Mouse (Mus musculus) spleen, adult 12 weeks (tissue): ENCODE data around the gene Slc7a5.
A peak's percentile ranks its signal among the peaks of the same experiment; 100 is the strongest.

Experiments
- DNase-seq: peaks from one replicate; pipeline ENCODE4 v3.0.0; 2022; ENCODE audit warnings: low spot score

The Slc7a5 gene

GRCm38 (mm10) chr8:121907587-121908248 lies at the start of gene Slc7a5:
Slc7a5 (minus strand) TSS chr8:121907694.
- DNase-seq: peak; percentile 95

DNA sequence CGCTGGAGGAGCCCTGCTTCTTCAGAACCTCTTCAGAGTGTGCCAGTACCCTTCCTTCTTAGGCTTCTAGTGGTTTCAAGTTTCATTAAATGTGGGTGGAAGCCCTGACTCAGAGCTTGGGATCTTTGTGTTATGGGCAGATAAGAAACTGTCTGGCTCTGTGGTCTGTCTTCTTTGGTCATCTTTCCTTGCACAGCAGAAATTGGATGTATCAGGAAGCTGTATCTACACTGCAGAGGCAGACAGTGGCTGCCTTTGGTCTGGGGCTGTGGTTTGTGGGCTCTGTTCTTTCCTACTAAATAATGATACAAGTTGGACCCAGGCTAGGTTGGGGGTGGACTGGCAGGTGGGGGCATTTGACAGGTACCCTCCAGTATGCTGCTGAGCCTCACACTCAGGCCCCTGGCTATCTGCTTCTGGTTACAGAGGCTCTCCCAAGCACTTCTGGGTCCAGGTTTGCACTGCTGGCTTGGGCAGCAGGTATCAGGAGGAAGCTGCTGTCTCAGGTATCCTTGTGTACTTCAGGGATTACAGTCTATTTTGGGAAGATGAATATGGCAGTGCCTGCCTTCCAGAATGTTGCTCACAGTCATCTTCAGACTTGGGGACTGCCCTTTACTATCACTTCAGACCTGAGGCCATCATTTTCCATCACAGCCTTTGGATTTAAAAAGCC lies 48.5 kb upstream of the Slc7a5 start:
- DNase-seq: no peak

- DNase-seq: no peak
Observed at GRCm38 (mm10) chr8:121954981-121955555, 47.6 kb upstream of the Slc7a5 start.

- DNase-seq: no peak
Observed at GRCm38 (mm10) chr8:121953821-121954545, 46.5 kb upstream of the Slc7a5 start.

DNA sequence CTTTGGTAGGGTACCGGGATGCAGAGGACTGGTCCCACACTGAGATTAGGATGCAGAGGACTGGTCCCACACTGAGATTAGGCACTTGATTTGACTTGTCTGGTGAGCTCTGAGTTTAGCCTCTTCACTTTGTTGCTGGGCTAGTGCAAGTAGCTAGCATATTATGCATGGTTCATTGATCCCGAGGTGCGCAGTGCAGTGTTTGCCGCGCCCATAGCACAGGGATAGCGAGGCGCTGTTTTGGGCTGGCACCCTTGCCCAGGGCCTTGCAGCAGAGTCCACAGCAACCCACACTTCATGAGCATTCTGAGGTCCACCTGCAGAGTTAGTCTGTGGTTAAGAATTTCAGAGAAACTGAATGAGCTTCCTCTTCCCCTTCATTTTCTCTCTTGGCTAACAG lies 45.3 kb upstream of the Slc7a5 start:
- no peak for DNase-seq

- DNase-seq: no peak
Observed at GRCm38 (mm10) chr8:121952122-121952521, 44.6 kb upstream of the Slc7a5 start.

DNA sequence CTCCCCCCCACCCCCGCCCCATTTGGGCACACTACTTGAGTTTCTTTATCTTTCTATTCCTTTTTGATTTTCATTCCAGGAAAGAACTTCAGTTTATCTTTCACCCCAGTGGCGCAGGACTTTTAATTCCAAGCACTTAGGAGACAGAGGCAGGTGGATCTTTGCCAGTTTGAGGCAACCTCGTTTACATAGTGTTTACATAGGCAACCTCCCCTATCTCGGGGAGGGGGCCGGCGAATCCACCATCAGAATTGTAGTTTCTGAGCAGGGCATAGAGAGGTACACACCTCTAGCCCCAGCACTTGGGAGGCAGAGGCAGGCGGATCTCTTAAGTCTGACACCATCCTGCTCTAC lies 44.1 kb upstream of the Slc7a5 start:
- DNase-seq: no peak

DNA sequence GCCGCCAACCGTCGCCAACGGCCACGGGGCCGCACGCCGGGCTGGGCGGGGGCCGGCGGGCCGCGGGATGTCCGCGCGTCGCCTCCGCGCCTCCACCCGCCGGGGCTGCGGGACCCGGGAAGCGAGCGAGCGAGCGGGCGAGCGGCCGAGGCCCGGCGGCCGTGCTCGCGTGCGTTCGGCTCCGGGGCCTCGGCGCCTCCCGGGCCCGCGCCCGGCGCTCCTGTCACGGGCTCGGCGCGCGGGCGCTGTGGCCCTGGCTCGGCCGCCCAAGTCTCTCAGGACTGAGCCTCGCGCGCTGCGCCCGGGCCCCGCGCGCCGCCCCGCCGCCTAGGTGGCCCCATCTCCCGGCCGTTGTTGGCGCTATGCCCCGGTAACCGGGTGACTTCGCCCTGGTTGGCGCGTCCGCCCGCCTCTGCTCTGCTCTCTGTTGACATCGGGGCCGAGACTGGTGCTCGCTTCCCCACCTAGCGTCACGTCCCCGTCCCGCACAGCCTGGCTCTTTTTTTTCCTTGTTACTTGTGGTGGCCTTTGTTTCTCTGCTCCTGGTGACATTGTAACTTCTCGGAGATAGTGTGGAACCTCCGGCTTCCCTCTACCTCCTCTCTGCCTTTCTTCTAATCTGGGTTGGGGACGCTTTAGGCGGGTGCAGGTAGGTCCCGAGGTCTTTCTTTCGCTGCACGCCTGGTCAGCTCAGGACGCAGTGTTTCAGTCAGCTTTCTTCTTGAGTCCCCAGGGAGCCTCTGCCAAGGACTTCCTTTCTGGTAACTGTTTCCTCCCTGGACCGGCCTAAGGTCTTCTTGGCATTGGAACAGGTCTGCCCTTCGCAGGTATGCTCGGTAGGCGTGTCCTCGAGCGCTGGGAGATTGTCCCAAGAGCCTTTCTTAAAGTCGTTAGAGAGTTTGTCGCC lies 43.5 kb upstream of the Slc7a5 start:
- DNase-seq: peak; percentile 54

GRCm38 (mm10) chr8:121949941-121950748 lies 42.7 kb upstream of the Slc7a5 start:
- peak; percentile 99 for DNase-seq

GRCm38 (mm10) chr8:121949222-121949800 lies 41.8 kb upstream of the Slc7a5 start, which contains the start of gene Banp:
Banp (plus strand) TSS chr8:121949750.
- no peak for DNase-seq

DNA sequence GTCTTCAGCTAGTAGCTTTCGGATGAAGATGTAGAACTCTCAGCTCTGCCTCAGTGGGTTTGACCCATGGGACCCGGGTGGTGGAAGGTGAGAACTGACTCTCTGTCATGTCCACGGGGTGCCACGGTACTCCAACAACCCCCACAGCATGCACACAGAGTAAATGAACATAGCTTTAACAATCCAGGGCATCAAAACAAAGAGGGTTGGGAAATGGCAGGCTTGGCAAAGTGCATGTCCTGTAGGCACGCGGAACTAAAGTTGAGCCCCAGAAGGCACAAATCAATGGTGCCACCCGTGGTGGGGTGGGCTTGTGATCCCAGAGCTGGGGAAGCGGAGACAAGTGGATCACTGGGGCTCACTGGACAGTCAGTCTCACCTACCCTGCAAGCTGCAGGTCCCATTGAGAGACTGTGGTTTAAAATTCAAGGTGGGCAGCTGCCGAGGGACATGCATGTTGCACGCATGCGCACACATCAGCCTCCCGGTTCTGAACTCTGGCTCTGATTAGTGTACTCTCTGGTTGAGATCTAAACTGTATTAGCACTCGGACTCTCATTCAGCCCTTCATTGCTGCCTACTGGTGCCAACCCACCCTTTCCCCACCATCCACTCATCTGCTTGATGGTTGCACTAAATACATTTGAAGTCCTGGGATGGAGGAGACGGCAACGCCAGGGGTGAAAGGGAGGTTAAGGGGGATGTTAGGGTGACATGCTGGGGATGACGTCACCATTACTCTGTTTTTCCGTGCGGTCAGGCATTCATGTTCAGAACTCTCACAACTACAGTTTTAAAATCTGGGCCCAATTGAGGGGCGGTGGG lies 41.0 kb upstream of the Slc7a5 start:
- DNase-seq: no peak

GRCm38 (mm10) chr8:121947753-121948141 lies 40.3 kb upstream of the Slc7a5 start:
- DNase-seq: peak; percentile 84

DNA sequence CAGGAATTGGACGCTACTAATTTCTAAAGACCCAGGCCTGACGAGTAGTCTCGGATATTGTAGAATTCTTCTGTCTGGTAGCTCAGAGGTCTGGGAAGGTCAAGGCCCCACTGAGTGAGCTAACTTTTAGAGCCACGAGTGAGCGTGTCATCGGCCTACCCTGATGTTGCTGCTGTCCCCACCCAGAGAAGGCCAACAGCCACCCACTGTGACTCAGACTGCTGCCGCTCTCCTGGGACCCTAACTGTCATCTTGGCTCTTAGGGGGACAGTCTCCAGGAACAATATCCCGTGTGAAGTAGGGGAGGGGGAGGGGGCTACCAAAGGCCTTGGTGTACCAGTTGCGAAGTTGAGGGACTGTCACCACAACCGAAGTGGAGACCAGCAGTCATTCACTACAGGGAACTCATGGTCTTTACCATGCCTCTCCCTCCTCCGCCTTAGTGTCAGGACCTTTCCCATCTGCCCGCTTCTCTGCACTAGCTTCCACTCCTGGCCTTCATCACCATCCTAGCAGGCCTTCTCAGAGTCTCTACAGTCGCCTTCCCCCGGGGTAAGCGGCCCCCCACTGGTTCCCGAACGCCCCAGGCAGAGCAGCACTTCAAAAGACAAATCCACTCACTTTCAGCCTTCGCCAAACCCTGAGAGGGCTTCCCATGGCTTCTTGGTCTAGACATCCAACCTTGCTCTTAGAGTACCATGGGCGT lies 39.7 kb upstream of the Slc7a5 start:
- DNase-seq: no peak

- no peak for DNase-seq
Observed at GRCm38 (mm10) chr8:121946351-121946750, 38.9 kb upstream of the Slc7a5 start.

DNA sequence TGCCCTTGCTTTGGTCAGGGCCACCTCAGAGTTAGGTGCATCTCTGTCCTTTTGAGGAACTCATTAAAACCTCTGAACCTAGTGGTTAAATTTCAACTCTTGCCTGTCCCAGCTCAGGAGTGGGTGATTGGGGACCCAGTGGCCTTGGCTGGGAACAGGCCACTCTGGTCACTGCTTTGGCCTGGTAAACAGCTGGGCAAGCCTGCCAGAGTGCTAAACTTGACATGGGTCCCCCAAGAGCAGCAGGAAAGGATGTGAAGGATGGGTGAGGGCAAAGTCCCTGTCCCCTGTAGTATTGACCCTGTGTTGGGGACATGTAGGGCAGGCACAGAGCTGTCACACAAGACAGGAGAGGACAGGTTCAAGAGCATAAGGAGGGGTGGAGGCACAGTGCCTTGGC lies 37.3 kb upstream of the Slc7a5 start, which contains the start of gene Car5a:
Car5a (minus strand) TSS at position 74 of the 400 bp plus-strand sequence.
- no peak for DNase-seq

GRCm38 (mm10) chr8:121943716-121944115 lies 36.2 kb upstream of the Slc7a5 start:
- DNase-seq: no peak

DNA sequence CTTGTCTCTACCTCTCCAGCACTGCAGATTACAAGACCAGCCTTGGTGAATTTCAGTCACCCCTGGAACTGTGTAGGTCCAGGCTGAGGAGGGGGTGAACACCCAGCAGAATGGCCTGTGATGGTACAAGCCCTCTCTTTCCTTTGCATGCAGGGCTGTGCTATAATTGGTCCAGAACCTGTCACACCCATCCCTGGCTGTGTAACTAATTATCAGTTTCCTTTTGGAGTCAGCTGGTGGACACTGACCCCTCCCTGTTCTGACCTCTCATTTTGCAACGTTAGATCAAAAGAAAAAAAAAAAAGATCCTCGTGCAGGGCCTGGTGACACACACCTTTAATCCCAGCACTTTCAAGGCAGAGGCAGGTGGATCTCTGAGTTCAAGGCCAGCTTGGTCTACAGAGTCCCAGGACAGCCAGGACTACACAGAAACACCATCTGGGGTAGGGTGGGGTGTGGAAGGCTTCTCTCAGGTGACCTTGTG lies 35.6 kb upstream of the Slc7a5 start:
- DNase-seq: no peak

DNA sequence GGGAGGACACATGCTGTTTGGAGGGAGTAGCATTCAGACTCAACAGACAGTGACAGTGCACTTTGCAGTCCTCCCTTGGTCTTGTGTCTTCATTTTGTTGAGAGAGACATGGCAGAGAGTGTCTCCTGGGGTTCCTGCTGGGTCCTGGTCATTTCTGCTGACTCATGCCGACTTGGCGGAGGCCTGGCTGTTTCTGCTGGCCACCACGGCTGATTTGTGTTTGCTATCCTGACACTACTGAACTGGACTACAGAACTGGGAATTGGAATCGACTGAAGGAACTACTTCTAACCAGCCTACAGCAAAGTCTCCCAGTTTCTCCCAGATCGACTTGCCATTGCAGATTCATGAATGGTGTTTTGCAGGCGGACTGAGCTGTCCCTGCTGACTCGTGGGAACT lies 31.2 kb upstream of the Slc7a5 start:
- DNase-seq: no peak

DNA sequence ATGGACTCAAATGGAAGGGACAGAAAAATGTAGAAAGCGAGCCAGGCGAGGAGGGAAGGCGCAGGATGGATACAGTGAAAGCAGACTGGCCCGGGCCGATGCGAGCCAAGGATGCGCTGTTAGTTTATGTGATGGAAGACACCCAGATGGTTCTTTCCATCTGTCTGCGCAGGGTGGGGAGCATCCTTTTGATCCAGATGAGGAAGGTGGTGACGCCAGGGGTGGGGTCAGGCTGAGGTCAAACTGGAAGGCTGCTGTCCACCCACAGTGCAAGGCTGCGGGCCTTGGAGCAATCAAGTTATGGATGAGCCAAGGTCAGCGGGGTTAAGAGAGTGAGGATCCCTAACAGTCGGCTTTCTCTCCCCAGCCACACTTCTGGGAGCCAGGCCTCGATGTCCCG lies 28.9 kb upstream of the Slc7a5 start:
- no peak for DNase-seq
